12 mouse cellular contexts compared by ENCODE assay signal in genomic region chr1:89928676-89929075, GRCm38 (mm10). TPM values are rescaled to one million over a fixed set of nuclear protein-coding genes. Genes with fewer than 3 reads are reported as not detected.
A peak's percentile ranks its signal among the peaks of the same experiment; 100 is the strongest.
DNase-seq lines count a peak whose midpoint lies in the region; ATAC-seq and TF ChIP-seq lines count a peak whose summit lies in the region.
"Had no signal": no experiment of that assay in that cellular context is flagged by ENCODE, and none has a peak within 500 bp of the region (broad histone marks: within the 10 kb centered on the region; RNA-seq: fewer than 3 reads in every experiment).

No protein-coding gene starts in this region.

- H3K4me2 ChIP-seq in heart, embryonic 12.5 days, result peak overlapping the region; percentile 50
- peak overlapping the region; percentile 79 for H3K4me2 ChIP-seq in hindbrain, embryonic 12.5 days (replicated peaks)
- peak overlapping the region; percentile 5; the same call in 1 of the 2 replicates for H3K4me2 ChIP-seq in midbrain, embryonic 11.5 days

- H3K9me3 ChIP-seq in heart, embryonic 12.5 days (replicated peaks), result no peaks in the 10 kb centered on the region; the same call in 1 of the 2 replicates
- H3K9me3 ChIP-seq in ES-E14 (ENCODE audit: control insufficient read depth, insufficient read depth, low read depth, low read length), result no peaks in the 10 kb centered on the region
- H3K9me3 ChIP-seq in hindbrain, embryonic 12.5 days (replicated peaks), result no peaks in the 10 kb centered on the region
- H3K9me3 ChIP-seq in midbrain, embryonic 11.5 days (ENCODE audit: control insufficient read depth, low read length), result no peaks in the 10 kb centered on the region

- H3K4me1 ChIP-seq in heart, embryonic 12.5 days (replicated peaks), result peaks cover 47% of the 10 kb centered on the region
- peaks cover 6 to 18% of the 10 kb centered on the region in 2 experiments; a peak in 3 of 4 replicates for H3K4me1 ChIP-seq in ES-E14 (ENCODE audit: control insufficient read depth in 2 of 2, insufficient read depth in 2 of 2, low read length in 2 of 2, poor library complexity in 1 of 2)
- peaks cover 81% of the 10 kb centered on the region for H3K4me1 ChIP-seq in hindbrain, embryonic 12.5 days
- peaks cover 30% of the 10 kb centered on the region for H3K4me1 ChIP-seq in midbrain, embryonic 11.5 days (ENCODE audit: control insufficient read depth, insufficient read depth, low read length)

- H3K27ac ChIP-seq in heart, embryonic 12.5 days (ENCODE audit: poor library complexity, severe bottlenecking), result no peak overlapping the region
- H3K27ac ChIP-seq in ES-E14 (ENCODE audit: insufficient read depth, low read depth, low read length, poor library complexity, severe bottlenecking), result no peak overlapping the region
- H3K27ac ChIP-seq in hindbrain, embryonic 12.5 days, result peak overlapping the region; percentile 48
- H3K27ac ChIP-seq in midbrain, embryonic 11.5 days (ENCODE audit: low read depth, low read length), result no peak overlapping the region

- peak overlapping the region; percentile 28 for H3K4me3 ChIP-seq in heart, embryonic 12.5 days
- peak overlapping the region; percentile 84 to 88; a peak in 3 of 4 replicates for H3K4me3 ChIP-seq in ES-E14 (ENCODE audit: insufficient read depth in 1 of 2, low read depth in 1 of 2, low read length in 2 of 2, poor library complexity in 1 of 2, severe bottlenecking in 1 of 2)
- H3K4me3 ChIP-seq in hindbrain, embryonic 12.5 days, result peak overlapping the region; percentile 57
- H3K4me3 ChIP-seq in midbrain, embryonic 11.5 days (ENCODE audit: low read depth, low read length), result peak overlapping the region; percentile 6; the same call in 1 of the 2 replicates

- H3K9ac ChIP-seq in heart, embryonic 12.5 days, result no peak overlapping the region
- peak overlapping the region; percentile 38; the same call in 1 of the 2 replicates for H3K9ac ChIP-seq in ES-E14 (ENCODE audit: insufficient read depth, low read depth, low read length, poor library complexity, severe bottlenecking)
- peak overlapping the region; percentile 74 for H3K9ac ChIP-seq in hindbrain, embryonic 12.5 days
- H3K9ac ChIP-seq in midbrain, embryonic 11.5 days (ENCODE audit: low read length), result no peak overlapping the region

- intact Hi-C loops in heart, postnatal 14 days (cut with DNase I), result no loop called here
- intact Hi-C loops in left cerebral cortex, postnatal 4 days (cut with DNase I), result no loop called here

- in situ Hi-C loops in ES-E14 (cut with MboI; ENCODE audit: low sequenced_read_pairs in 2 of 2, unreplicated experiment in 2 of 2), result loop anchor here in 1 of 2 experiments (25.0 kb wide), 1 partner anchor 166 kb away; no protein-coding TSS in a partner anchor

- DNase-seq in heart, postnatal 14 days, result no peak
- DNase-seq in ES-E14 (ENCODE audit: low read depth, low spot score), result no peak
- peak; percentile 96 for DNase-seq in midbrain, embryonic 11.5 days (ENCODE audit: low spot score, missing footprints)
- no peak for DNase-seq in natural killer cell, adult 2 months (ENCODE audit: low spot score in 2 of 2)
- DNase-seq in adrenal gland, adult 8-10 months, result no peak
- no peak for DNase-seq in left cerebral cortex, postnatal 4 days
- DNase-seq: adrenal gland, postnatal 36 days; kidney, postnatal 14 days; lung, adult 18-20 months; right cerebral cortex, adult 18-20 months had no signal

- peaks cover 96% of the 10 kb centered on the region for H3K27me3 ChIP-seq in heart, embryonic 12.5 days (replicated peaks)
- H3K27me3 ChIP-seq in hindbrain, embryonic 12.5 days, result peaks cover 89% of the 10 kb centered on the region
- H3K27me3 ChIP-seq in midbrain, embryonic 11.5 days (ENCODE audit: control insufficient read depth, insufficient read depth, low read length), result peaks cover 100% of the 10 kb centered on the region

- 4% methylated on average over 25 of the region's 25 CpGs for WGBS in heart, embryonic 12.5 days
- 4% methylated on average over 25 of the region's 25 CpGs for WGBS in hindbrain, embryonic 12.5 days
- WGBS in midbrain, embryonic 11.5 days, result 2% methylated on average over 25 of the region's 25 CpGs

- no peaks in the 10 kb centered on the region for H3K36me3 ChIP-seq in heart, embryonic 12.5 days
- peaks cover 15% of the 10 kb centered on the region for H3K36me3 ChIP-seq in ES-E14 (ENCODE audit: control insufficient read depth, insufficient read depth, low read length, poor library complexity, severe bottlenecking)
- H3K36me3 ChIP-seq in hindbrain, embryonic 12.5 days, result no peaks in the 10 kb centered on the region
- no peaks in the 10 kb centered on the region for H3K36me3 ChIP-seq in midbrain, embryonic 11.5 days (ENCODE audit: control insufficient read depth, insufficient read depth, low read length)

- ATAC-seq in heart, embryonic 12.5 days (ENCODE audit: insufficient number of reproducible peaks, low FRiP score), result no peak
- no peak for ATAC-seq in hindbrain, embryonic 12.5 days (ENCODE audit: low FRiP score)
- ATAC-seq in midbrain, embryonic 11.5 days (ENCODE audit: low FRiP score), result no peak

TF ChIP-seq in ES-E14, 5 proteins besides CTCF, POLR2A, EP300 and RAD21:
- TF ChIP-seq ZC3H11A (IDR thresholded peaks at IDR 0.05; ENCODE audit: borderline replicate concordance, low read depth, low read length), result no peak
- TF ChIP-seq ZNF384 (IDR thresholded peaks at IDR 0.05; ENCODE audit: low read depth, low read length), result no peak
- no peak for TF ChIP-seq MAFK (IDR thresholded peaks at IDR 0.05; ENCODE audit: insufficient read depth, low read depth, low read length)
- TF ChIP-seq HCFC1 (IDR thresholded peaks at IDR 0.05; ENCODE audit: borderline replicate concordance, insufficient read depth, low read length), result no peak
- TF ChIP-seq CHD2 (IDR thresholded peaks at IDR 0.05; ENCODE audit: low read depth, low read length), result no peak

RNA-seq across cellular contexts. Expression of gene Gbx2, which starts 2.3 kb away (rescaled TPM):
- 0.18 TPM in 1 of 2 replicates, not detected in the other for polyA plus RNA-seq in heart, embryonic 12.5 days (2016; fragmentation: Nextera tagmentation; extraction: Ambion mirVana)
- total RNA-seq in heart, postnatal 14 days (2021), result not detected
- total RNA-seq in ES-E14 (2012; rRNA removed), result 25.8 and 27.9 TPM in 2 replicates
- polyA plus RNA-seq in hindbrain, embryonic 12.5 days (2016; fragmentation: Nextera tagmentation; extraction: Ambion mirVana), result 46.1 and 63.6 TPM in 2 replicates
- 9.6 TPM in 2 replicates for polyA plus RNA-seq in midbrain, embryonic 11.5 days (2014; fragmentation: Nextera tagmentation; extraction: Ambion mirVana)
- total RNA-seq in adrenal gland, adult 8-10 months (2022), result not detected
- total RNA-seq in left cerebral cortex, postnatal 4 days (2021), result under 1 TPM; 0.28 to 0.95 TPM
- total RNA-seq: adrenal gland, postnatal 36 days had no signal

Comparison
In these comparisons a context has a peak if more than half of its experiments do, and no peak if none do; other contexts are left out.
1. H3K4me2 ChIP-seq: peak in every context shown above with its lines; median percentile 79 in hindbrain, embryonic 12.5 days; 50 in heart, embryonic 12.5 days; 5 in midbrain, embryonic 11.5 days.
2. H3K4me3 ChIP-seq: peak in every context shown above with its lines; median percentile 86 in ES-E14; 57 in hindbrain, embryonic 12.5 days; 28 in heart, embryonic 12.5 days; 6 in midbrain, embryonic 11.5 days.
3. H3K9ac ChIP-seq: peak in ES-E14 (single experiment) and hindbrain, embryonic 12.5 days (single experiment); none in heart, embryonic 12.5 days (single experiment) and midbrain, embryonic 11.5 days (single experiment).
4. RNA of gene Gbx2, which starts 2.3 kb away (total RNA-seq): 25.8 to 27.9 TPM in ES-E14; 0.28 to 0.95 TPM in left cerebral cortex, postnatal 4 days, not detected in heart, postnatal 14 days and not detected in adrenal gland, adult 8-10 months; every median in the first group is over 10 times any median in the second.